Mouse (Mus musculus): ENCODE results near the gene Lce1g. TPM values are rescaled to one million over a fixed set of nuclear protein-coding genes. Genes with fewer than 3 reads are reported as not detected.

Lce1g gene
- polyA plus RNA-seq (2016; fragmentation: Nextera tagmentation; extraction: Ambion mirVana), result not detected in 2 replicates

GRCm38 (mm10) chr3:92752238-92752637, at the start of gene Lce1g:
Gene Lce1g (minus strand): TSS chr3:92752338.
- Histone ChIP-seq H3K9me3 (no peaks in the 10 kb centered on the region), H3K4me3 (no peak within 1 kb of the TSS), H3K27me3 (replicated peaks; ENCODE audit: low read depth, poor library complexity, severe bottlenecking) (no peaks in the 10 kb centered on the region), H3K36me3 (replicated peaks) (no peaks in the 10 kb centered on the region), H3K4me1 (no peaks in the 10 kb centered on the region), H3K27ac (replicated peaks) (no peak within 1 kb of the TSS)
- no peak for DNase-seq (ENCODE audit: low spot score)
- WGBS, result 87% methylated on average over 1 of the region's 1 CpGs

GRCm38 (mm10) chr3:92790414-92790813, 38.3 kb upstream of the Lce1g start, which contains the start of gene Lce1j:
Gene Lce1j (minus strand): TSS chr3:92790514.
- 92% methylated on average over 1 of the region's 1 CpGs for WGBS
- Histone ChIP-seq H3K9me3 (no peaks in the 10 kb centered on the region), H3K36me3 (replicated peaks) (no peaks in the 10 kb centered on the region), H3K27me3 (replicated peaks; ENCODE audit: low read depth, poor library complexity, severe bottlenecking) (no peaks in the 10 kb centered on the region), H3K4me1 (no peaks in the 10 kb centered on the region), H3K27ac (replicated peaks) (no peak within 1 kb of the TSS), H3K4me3 (no peak within 1 kb of the TSS)
- DNase-seq (ENCODE audit: low spot score), result no peak

GRCm38 (mm10) chr3:92778799-92779198, 26.7 kb upstream of the Lce1g start, which contains the start of gene Lce1i:
Gene Lce1i (minus strand): TSS chr3:92778899.
- H3K9me3 ChIP-seq, result no peaks in the 10 kb centered on the region
- H3K4me3 ChIP-seq, result no peak within 1 kb of the TSS
- DNase-seq (ENCODE audit: low spot score), result no peak
- no peak within 1 kb of the TSS for H3K27ac ChIP-seq (replicated peaks)
- 89% methylated on average over 1 of the region's 1 CpGs for WGBS
- no peaks in the 10 kb centered on the region for H3K27me3 ChIP-seq (replicated peaks; ENCODE audit: low read depth, poor library complexity, severe bottlenecking)
- no peaks in the 10 kb centered on the region for H3K36me3 ChIP-seq (replicated peaks)
- H3K4me1 ChIP-seq, result no peaks in the 10 kb centered on the region

- H3K27ac ChIP-seq (replicated peaks), result no peak overlapping the region
- no peaks in the 10 kb centered on the region for H3K27me3 ChIP-seq (replicated peaks; ENCODE audit: low read depth, poor library complexity, severe bottlenecking)
- H3K36me3 ChIP-seq (replicated peaks), result no peaks in the 10 kb centered on the region
- no peaks in the 10 kb centered on the region for H3K4me1 ChIP-seq
- WGBS, result 21% methylated on average over 3 of the region's 3 CpGs
- H3K9me3 ChIP-seq, result no peaks in the 10 kb centered on the region
- H3K4me3 ChIP-seq, result no peak overlapping the region
- DNase-seq (ENCODE audit: low spot score), result no peak
These were observed 19.4 kb upstream of the Lce1g start for GRCm38 (mm10) chr3:92771573-92771972.

- Histone ChIP-seq H3K27me3 (replicated peaks; ENCODE audit: low read depth, poor library complexity, severe bottlenecking) (no peaks in the 10 kb centered on the region), H3K27ac (replicated peaks) (no peak within 1 kb of the TSS), H3K4me1 (no peaks in the 10 kb centered on the region), H3K36me3 (replicated peaks) (no peaks in the 10 kb centered on the region), H3K4me3 (no peak within 1 kb of the TSS), H3K9me3 (no peaks in the 10 kb centered on the region)
- DNase-seq (ENCODE audit: low spot score), result no peak
- 95% methylated on average over 1 of the region's 1 CpGs for whole genome bisulfite sequencing
These were observed 12.8 kb upstream of the Lce1g start, which contains the start of gene Lce1h for GRCm38 (mm10) chr3:92764965-92765364. Gene Lce1h (minus strand): TSS chr3:92765065.

- H3K4me1 ChIP-seq, result no peaks in the 10 kb centered on the region
- no peaks in the 10 kb centered on the region for H3K36me3 ChIP-seq (replicated peaks)
- DNase-seq (ENCODE audit: low spot score), result no peak
- no peaks in the 10 kb centered on the region for H3K27me3 ChIP-seq (replicated peaks; ENCODE audit: low read depth, poor library complexity, severe bottlenecking)
- no peak overlapping the region for H3K4me3 ChIP-seq
- WGBS, result 42% methylated on average over 3 of the region's 3 CpGs
- H3K9me3 ChIP-seq, result no peaks in the 10 kb centered on the region
- H3K27ac ChIP-seq (replicated peaks), result no peak overlapping the region
These were observed 1.1 kb upstream of the Lce1g start for GRCm38 (mm10) chr3:92753197-92753596.

GRCm38 (mm10) chr3:92738996-92739395, 13.1 kb downstream of the Lce1g start, which contains the start of gene Gm38119:
Gene Gm38119 (minus strand): TSS chr3:92739096.
- H3K36me3 ChIP-seq (replicated peaks), result no peaks in the 10 kb centered on the region
- H3K4me1 ChIP-seq, result no peaks in the 10 kb centered on the region
- H3K9me3 ChIP-seq, result no peaks in the 10 kb centered on the region
- no peaks in the 10 kb centered on the region for H3K27me3 ChIP-seq (replicated peaks; ENCODE audit: low read depth, poor library complexity, severe bottlenecking)
- H3K4me3 ChIP-seq, result no peak within 1 kb of the TSS
- DNase-seq (ENCODE audit: low spot score), result no peak
- H3K27ac ChIP-seq (replicated peaks), result no peak within 1 kb of the TSS
- 86% methylated on average over 1 of the region's 1 CpGs for WGBS

GRCm38 (mm10) chr3:92722631-92723030, 29.5 kb downstream of the Lce1g start:
- Histone ChIP-seq H3K36me3 (replicated peaks) (no peaks in the 10 kb centered on the region), H3K4me1 (no peaks in the 10 kb centered on the region), H3K27ac (replicated peaks) (no peak overlapping the region), H3K4me3 (no peak overlapping the region), H3K9me3 (no peaks in the 10 kb centered on the region), H3K27me3 (replicated peaks; ENCODE audit: low read depth, poor library complexity, severe bottlenecking) (no peaks in the 10 kb centered on the region)
- 88% methylated on average over 5 of the region's 5 CpGs for WGBS
- DNase-seq (ENCODE audit: low spot score), result no peak

GRCm38 (mm10) chr3:92720250-92720649, 31.9 kb downstream of the Lce1g start, which contains the start of gene Lce1f:
Gene Lce1f (minus strand): TSS chr3:92720350.
- 83% methylated on average over 3 of the region's 3 CpGs for WGBS
- H3K4me3 ChIP-seq, result no peak within 1 kb of the TSS
- no peaks in the 10 kb centered on the region for H3K36me3 ChIP-seq (replicated peaks)
- H3K27ac ChIP-seq (replicated peaks), result no peak within 1 kb of the TSS
- no peaks in the 10 kb centered on the region for H3K9me3 ChIP-seq
- no peaks in the 10 kb centered on the region for H3K27me3 ChIP-seq (replicated peaks; ENCODE audit: low read depth, poor library complexity, severe bottlenecking)
- DNase-seq (ENCODE audit: low spot score), result no peak
- no peaks in the 10 kb centered on the region for H3K4me1 ChIP-seq

GRCm38 (mm10) chr3:92715122-92715521, 37.0 kb downstream of the Lce1g start:
- Histone ChIP-seq H3K27ac (replicated peaks) (no peak overlapping the region), H3K27me3 (replicated peaks; ENCODE audit: low read depth, poor library complexity, severe bottlenecking) (no peaks in the 10 kb centered on the region), H3K4me1 (no peaks in the 10 kb centered on the region), H3K9me3 (no peaks in the 10 kb centered on the region), H3K36me3 (replicated peaks) (no peaks in the 10 kb centered on the region), H3K4me3 (no peak overlapping the region)
- no peak for DNase-seq (ENCODE audit: low spot score)

- H3K36me3 ChIP-seq (replicated peaks), result no peaks in the 10 kb centered on the region
- 91% methylated on average over 2 of the region's 2 CpGs for WGBS
- no peak within 1 kb of the TSS for H3K27ac ChIP-seq (replicated peaks)
- DNase-seq (ENCODE audit: low spot score), result no peak
- H3K27me3 ChIP-seq (replicated peaks; ENCODE audit: low read depth, poor library complexity, severe bottlenecking), result no peaks in the 10 kb centered on the region
- no peaks in the 10 kb centered on the region for H3K4me1 ChIP-seq
- no peaks in the 10 kb centered on the region for H3K9me3 ChIP-seq
- no peak within 1 kb of the TSS for H3K4me3 ChIP-seq
These were observed 43.2 kb downstream of the Lce1g start, which contains the start of gene Lce1e for GRCm38 (mm10) chr3:92708974-92709373. Gene Lce1e (minus strand): TSS chr3:92709074.

All from embryonic facial prominence, embryonic 10.5 days (tissue).